Mouse (Mus musculus): Measurements from ENCODE around the gene Armc9. TPM values are rescaled to one million over a fixed set of nuclear protein-coding genes. Genes with fewer than 3 reads are reported as not detected.

Armc9 gene
- polyA plus RNA-seq, 1 experiment from 2014 or later = 36.8 TPM

DNA sequence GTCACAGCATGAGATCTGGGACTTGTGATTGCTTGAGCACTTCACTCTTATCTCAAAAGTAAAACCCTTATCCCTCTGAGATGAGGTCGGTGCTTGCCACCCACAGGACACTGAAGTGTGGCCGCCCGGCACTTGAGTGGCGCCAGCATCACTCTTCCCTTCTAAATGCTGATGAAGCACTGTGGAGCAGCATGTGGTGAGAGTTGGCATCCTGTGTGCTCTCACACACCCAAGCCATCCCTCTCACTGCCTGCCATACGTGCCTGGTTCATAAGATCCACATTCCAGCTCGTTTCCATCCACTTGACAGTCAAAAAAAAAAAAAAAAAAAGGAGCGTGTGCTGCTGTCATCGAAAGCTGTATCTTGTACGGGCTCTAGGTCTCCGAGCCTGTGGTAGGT lies 80.5 kb downstream of the Armc9 start:
- no peak for ATAC-seq (ENCODE audit: low FRiP score)
- no peak overlapping the region for H3K9ac ChIP-seq
- WGBS = 85% methylated on average over 10 of the region's 10 CpGs
- no peak overlapping the region for H3K4me2 ChIP-seq
- no peak overlapping the region for H3K4me3 ChIP-seq (replicated peaks)
- H3K27ac ChIP-seq = no peak overlapping the region
- no peaks in the 10 kb centered on the region for H3K9me3 ChIP-seq
- no peaks in the 10 kb centered on the region for H3K4me1 ChIP-seq
- no peaks in the 10 kb centered on the region for H3K36me3 ChIP-seq (replicated peaks)
- no peaks in the 10 kb centered on the region for H3K27me3 ChIP-seq

DNA sequence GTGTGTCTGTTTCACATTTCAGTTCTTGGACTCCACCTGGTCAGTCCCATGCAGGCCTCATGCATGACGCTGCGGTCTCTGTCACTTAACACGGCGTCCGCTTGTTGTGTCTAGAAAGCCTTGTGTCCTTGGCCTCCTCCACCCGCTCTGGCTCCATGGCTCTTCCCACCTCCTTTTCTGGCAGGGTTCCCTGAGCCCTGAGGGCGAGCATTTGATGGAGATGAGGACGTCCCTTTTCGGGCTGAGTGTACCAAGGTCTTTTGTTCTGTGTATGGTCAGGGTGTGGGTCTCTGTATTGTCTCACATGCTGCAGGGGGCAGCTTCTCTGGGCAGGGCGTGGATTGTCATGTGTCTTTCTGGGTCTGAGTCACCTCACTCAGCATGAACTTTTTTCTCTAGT lies 81.9 kb downstream of the Armc9 start:
- Histone ChIP-seq H3K9me3 (no peaks in the 10 kb centered on the region), H3K27me3 (no peaks in the 10 kb centered on the region), H3K4me3 (replicated peaks) (no peak overlapping the region), H3K9ac (no peak overlapping the region), H3K4me2 (no peak overlapping the region), H3K4me1 (no peaks in the 10 kb centered on the region), H3K27ac (no peak overlapping the region), H3K36me3 (replicated peaks) (no peaks in the 10 kb centered on the region)
- no peak for ATAC-seq (ENCODE audit: low FRiP score)
- 76% methylated on average over 10 of the region's 10 CpGs for WGBS

GRCm38 (mm10) chr1:86239010-86239409 lies 84.4 kb downstream of the Armc9 start:
- WGBS = 87% methylated on average over 8 of the region's 8 CpGs
- ATAC-seq (ENCODE audit: low FRiP score) = no peak
- Histone ChIP-seq H3K27me3 (no peaks in the 10 kb centered on the region), H3K27ac (no peak overlapping the region), H3K4me1 (no peaks in the 10 kb centered on the region), H3K9me3 (no peaks in the 10 kb centered on the region), H3K4me3 (replicated peaks) (no peak overlapping the region), H3K4me2 (no peak overlapping the region), H3K36me3 (replicated peaks) (no peaks in the 10 kb centered on the region), H3K9ac (no peak overlapping the region)

- H3K27me3 ChIP-seq = no peaks in the 10 kb centered on the region
- 87% methylated on average over 6 of the region's 6 CpGs for WGBS
Observed at GRCm38 (mm10) chr1:86239871-86240270, 85.3 kb downstream of the Armc9 start.

DNA sequence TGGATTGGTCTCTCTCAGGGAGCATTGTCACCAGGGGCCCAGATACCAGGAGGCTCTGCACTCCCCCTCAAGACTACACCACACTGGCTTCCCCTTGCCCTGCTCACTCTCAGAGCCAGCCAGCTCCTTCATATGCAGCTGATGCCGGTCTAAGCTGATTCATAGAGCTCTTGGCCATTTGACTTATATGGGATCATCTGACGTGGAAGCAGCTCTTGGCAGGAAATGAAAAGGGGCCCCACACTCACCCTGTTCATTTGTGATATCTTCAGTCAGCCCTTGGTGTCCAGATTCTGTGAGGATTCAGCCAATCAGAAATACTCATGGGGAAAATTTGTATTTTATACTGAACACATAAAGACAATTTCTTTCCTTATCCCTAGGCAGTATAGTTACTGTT lies 86.4 kb downstream of the Armc9 start:
- H3K27ac ChIP-seq = no peak overlapping the region
- WGBS = 78% methylated on average over 2 of the region's 2 CpGs
- no peak for ATAC-seq (ENCODE audit: low FRiP score)
- no peaks in the 10 kb centered on the region for H3K9me3 ChIP-seq
- no peak overlapping the region for H3K4me2 ChIP-seq
- H3K4me1 ChIP-seq = no peaks in the 10 kb centered on the region
- H3K9ac ChIP-seq = no peak overlapping the region
- peaks cover 5% of the 10 kb centered on the region for H3K36me3 ChIP-seq (replicated peaks)
- H3K4me3 ChIP-seq (replicated peaks) = no peak overlapping the region
- no peaks in the 10 kb centered on the region for H3K27me3 ChIP-seq

More at GRCm38 (mm10) chr1:86239871-86240270, 85.3 kb downstream of the Armc9 start:
- Histone ChIP-seq H3K27ac (no peak overlapping the region), H3K4me1 (no peaks in the 10 kb centered on the region), H3K4me3 (replicated peaks) (no peak overlapping the region), H3K9ac (no peak overlapping the region), H3K36me3 (replicated peaks) (no peaks in the 10 kb centered on the region; the same call in 1 of the 2 replicates), H3K9me3 (no peaks in the 10 kb centered on the region), H3K4me2 (no peak overlapping the region)
- ATAC-seq (ENCODE audit: low FRiP score) = no peak

DNA sequence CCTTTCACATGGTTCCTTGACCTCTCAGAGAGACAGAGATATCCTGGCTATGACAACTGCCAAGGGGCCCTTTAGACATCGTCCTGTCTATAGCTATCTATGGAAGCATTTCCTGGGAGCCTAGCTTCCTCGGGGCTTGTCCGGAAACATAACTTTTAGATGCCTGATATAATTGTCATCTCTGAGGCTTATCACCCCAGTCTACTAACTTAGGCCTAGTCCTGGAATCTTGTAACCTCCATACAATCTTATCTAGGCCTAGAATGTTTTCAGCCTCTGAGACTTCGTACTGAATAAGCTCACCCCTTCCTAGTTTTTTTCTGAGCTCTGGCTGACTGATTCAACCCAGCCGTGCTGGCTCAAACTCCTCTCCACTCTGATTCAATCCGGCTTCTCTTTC lies 88.9 kb downstream of the Armc9 start:
- no peaks in the 10 kb centered on the region for H3K4me1 ChIP-seq
- H3K27ac ChIP-seq = no peak overlapping the region
- no peak overlapping the region for H3K4me3 ChIP-seq (replicated peaks)
- no peaks in the 10 kb centered on the region for H3K9me3 ChIP-seq
- no peak for ATAC-seq (ENCODE audit: low FRiP score)
- H3K27me3 ChIP-seq = no peaks in the 10 kb centered on the region
- WGBS = 90% methylated on average over 6 of the region's 6 CpGs
- peaks cover 12% of the 10 kb centered on the region for H3K36me3 ChIP-seq (replicated peaks)
- H3K9ac ChIP-seq = no peak overlapping the region
- no peak overlapping the region for H3K4me2 ChIP-seq

DNA sequence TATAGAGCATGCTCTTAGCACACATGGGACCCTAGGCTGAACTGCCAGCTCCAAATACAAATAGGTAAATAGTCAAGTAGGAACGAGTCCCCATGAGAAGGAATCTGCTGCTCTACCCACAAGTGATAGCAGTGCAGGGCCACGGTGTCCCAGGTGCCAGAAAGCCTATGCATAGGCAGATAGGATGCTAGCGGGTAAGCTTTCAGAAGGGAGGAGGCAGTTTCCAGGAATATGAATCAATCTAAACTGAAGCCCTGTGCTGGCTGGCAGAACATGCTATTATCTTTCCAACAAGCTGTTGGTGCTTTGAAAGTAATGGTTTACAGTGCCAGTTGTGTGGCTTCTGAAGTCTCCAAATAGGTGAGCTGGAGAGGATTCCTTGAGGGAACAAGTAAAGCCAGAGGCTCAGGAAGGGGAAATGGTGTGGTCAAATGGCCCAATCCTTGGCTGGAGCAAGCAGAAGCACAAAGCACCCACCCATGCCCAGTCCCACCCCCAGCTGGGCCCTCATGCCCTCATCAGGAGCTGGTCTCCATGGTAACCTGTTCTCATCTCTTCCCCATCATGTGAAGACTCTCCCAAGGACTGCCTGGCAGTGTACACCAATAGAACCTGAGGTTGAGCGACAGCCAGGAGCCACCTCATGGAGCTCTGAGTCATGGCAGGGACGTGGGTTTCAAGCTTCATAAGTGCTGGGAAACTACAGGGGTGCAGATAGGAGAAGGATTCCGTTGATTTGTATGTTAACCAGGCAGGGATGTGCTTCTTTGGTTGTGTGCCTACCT lies 90.9 kb downstream of the Armc9 start:
- H3K4me3 ChIP-seq (replicated peaks) = no peak overlapping the region
- no peak overlapping the region for H3K4me2 ChIP-seq
- WGBS = 89% methylated on average over 6 of the region's 6 CpGs
- no peak overlapping the region for H3K27ac ChIP-seq
- H3K9me3 ChIP-seq = no peaks in the 10 kb centered on the region
- H3K4me1 ChIP-seq = no peaks in the 10 kb centered on the region
- no peaks in the 10 kb centered on the region for H3K27me3 ChIP-seq
- H3K9ac ChIP-seq = no peak overlapping the region
- H3K36me3 ChIP-seq (replicated peaks) = peaks cover 23% of the 10 kb centered on the region
- no peak for ATAC-seq (ENCODE audit: low FRiP score)

GRCm38 (mm10) chr1:86253410-86253809 lies 98.8 kb downstream of the Armc9 start:
- Histone ChIP-seq H3K36me3 (replicated peaks) (peaks cover 12% of the 10 kb centered on the region; the same call in 1 of the 2 replicates), H3K4me2 (no peak overlapping the region), H3K4me1 (no peaks in the 10 kb centered on the region), H3K9me3 (no peaks in the 10 kb centered on the region), H3K9ac (no peak overlapping the region), H3K27me3 (no peaks in the 10 kb centered on the region), H3K4me3 (replicated peaks) (no peak overlapping the region), H3K27ac (no peak overlapping the region)
- WGBS = 89% methylated on average over 8 of the region's 8 CpGs
- ATAC-seq (ENCODE audit: low FRiP score) = no peak

GRCm38 (mm10) chr1:86256311-86256710 lies 101.7 kb downstream of the Armc9 start:
- Histone ChIP-seq H3K4me2 (no peak overlapping the region), H3K9ac (no peak overlapping the region), H3K9me3 (no peaks in the 10 kb centered on the region), H3K4me3 (replicated peaks) (no peak overlapping the region), H3K36me3 (replicated peaks) (no peaks in the 10 kb centered on the region; the same call in 1 of the 2 replicates), H3K4me1 (no peaks in the 10 kb centered on the region), H3K27me3 (no peaks in the 10 kb centered on the region), H3K27ac (no peak overlapping the region)
- WGBS = 84% methylated on average over 4 of the region's 4 CpGs
- ATAC-seq (ENCODE audit: low FRiP score) = no peak

GRCm38 (mm10) chr1:86257228-86257627 lies 102.6 kb downstream of the Armc9 start:
- ATAC-seq (ENCODE audit: low FRiP score) = no peak
- Histone ChIP-seq H3K9me3 (no peaks in the 10 kb centered on the region), H3K27ac (no peak overlapping the region), H3K36me3 (replicated peaks) (no peaks in the 10 kb centered on the region; the same call in 1 of the 2 replicates), H3K9ac (no peak overlapping the region), H3K4me3 (replicated peaks) (no peak overlapping the region), H3K27me3 (no peaks in the 10 kb centered on the region), H3K4me2 (no peak overlapping the region), H3K4me1 (no peaks in the 10 kb centered on the region)
- 90% methylated on average over 8 of the region's 8 CpGs for WGBS

- Histone ChIP-seq H3K4me1 (0 out of 2 replicates have a peak, but pooled peaks cover under 1% of the 10 kb centered on the region), H3K4me2 (no peak overlapping the region), H3K4me3 (replicated peaks) (no peak overlapping the region), H3K36me3 (replicated peaks) (no peaks in the 10 kb centered on the region; the same call in 1 of the 2 replicates), H3K27ac (no peak overlapping the region), H3K27me3 (no peaks in the 10 kb centered on the region), H3K9me3 (no peaks in the 10 kb centered on the region), H3K9ac (no peak overlapping the region)
- 75% methylated on average over 7 of the region's 7 CpGs for WGBS
- ATAC-seq (ENCODE audit: low FRiP score) = no peak
Observed at GRCm38 (mm10) chr1:86258171-86258824, 103.7 kb downstream of the Armc9 start.

GRCm38 (mm10) chr1:86263564-86264339 lies 109.2 kb downstream of the Armc9 start:
- WGBS = 73% methylated on average over 7 of the region's 7 CpGs
- Histone ChIP-seq H3K36me3 (replicated peaks) (no peaks in the 10 kb centered on the region), H3K4me2 (no peak overlapping the region), H3K27me3 (no peaks in the 10 kb centered on the region), H3K4me3 (replicated peaks) (no peak overlapping the region), H3K27ac (no peak overlapping the region), H3K4me1 (0 out of 2 replicates have a peak, but pooled peaks cover 8% of the 10 kb centered on the region), H3K9me3 (no peaks in the 10 kb centered on the region), H3K9ac (no peak overlapping the region)
- ATAC-seq (ENCODE audit: low FRiP score) = no peak

Data from forebrain, embryonic 12.5 days (tissue).